ENCODE assay signal across 16 mouse cellular contexts in the genomic region with DNA sequence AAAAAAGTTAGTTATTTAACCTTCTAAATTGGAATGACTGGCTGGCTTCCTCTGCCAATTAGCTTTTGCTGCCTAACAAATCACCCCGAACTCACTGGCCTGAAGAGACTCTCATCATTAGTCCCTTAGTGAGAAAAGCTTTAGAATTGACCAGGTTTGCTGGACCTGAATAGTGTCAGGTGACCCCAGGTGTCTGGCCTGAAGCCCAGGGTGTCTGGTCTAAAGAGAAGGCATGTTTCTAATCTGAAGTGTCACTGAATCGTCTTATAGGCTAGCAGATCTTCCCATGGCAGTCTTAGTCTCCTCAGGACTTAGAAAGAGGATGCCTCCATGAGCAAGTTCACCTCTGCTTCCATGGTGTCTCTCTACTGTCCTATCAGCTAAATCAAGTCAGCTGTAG.
"Had no signal": no experiment of that assay in that cellular context is flagged by ENCODE, and none has a peak within 500 bp of the region (broad histone marks: within the 10 kb centered on the region; RNA-seq: fewer than 3 reads in every experiment).

No protein-coding gene starts in this region.

- H3K4me1 ChIP-seq: neural tube, embryonic 13.5 days; neural tube, embryonic 15.5 days; stomach, embryonic 15.5 days had no signal

- H3K9ac ChIP-seq: neural tube, embryonic 13.5 days; neural tube, embryonic 15.5 days; stomach, embryonic 15.5 days had no signal

- H3K36me3 ChIP-seq: neural tube, embryonic 13.5 days; neural tube, embryonic 15.5 days; stomach, embryonic 15.5 days had no signal

- DNase-seq: retina, postnatal 1 day; right cerebral cortex, adult 18-20 months; right cerebral cortex, postnatal 14 days; right cerebral cortex, postnatal 25 days; right cerebral cortex, postnatal 4 days; spleen, adult 18-20 months; thymus, adult 18-20 months; thymus, adult 2 months; thymus, postnatal 14 days; thymus, postnatal 25 days; thymus, postnatal 36 days; thymus, postnatal 4 days had no signal

- H3K27ac ChIP-seq: neural tube, embryonic 13.5 days; neural tube, embryonic 15.5 days; stomach, embryonic 15.5 days; stomach, postnatal 0 days had no signal

- H3K4me2 ChIP-seq: neural tube, embryonic 13.5 days; neural tube, embryonic 15.5 days; stomach, embryonic 15.5 days had no signal

- H3K9me3 ChIP-seq: neural tube, embryonic 13.5 days; neural tube, embryonic 15.5 days; stomach, embryonic 15.5 days had no signal

- H3K4me3 ChIP-seq: neural tube, embryonic 13.5 days; neural tube, embryonic 15.5 days; stomach, embryonic 15.5 days had no signal

- H3K27me3 ChIP-seq: neural tube, embryonic 13.5 days; neural tube, embryonic 15.5 days; stomach, embryonic 15.5 days had no signal
